Mouse (Mus musculus) cerebellum, postnatal 36 days (tissue): ENCODE results near the gene Cntd1.
"Not testable (repeated sequence)": the region's sequence is repeated elsewhere in the genome, so short reads cannot be mapped to it uniquely, and the experiment has no call there.

Source experiments
- DNase-seq, 2 experiments: peaks; one replicate each; pipeline ENCODE4 v3.0.0; 2021 to 2022; ENCODE audit warnings: mixed read lengths in 2 of 2

Gene Cntd1

GRCm38 (mm10) chr11:101291231-101291630 is 12.4 kb downstream of the Cntd1 start:
- DNase-seq: no peak

GRCm38 (mm10) chr11:101295191-101295590 is 16.4 kb downstream of the Cntd1 start:
- no peak for DNase-seq

GRCm38 (mm10) chr11:101300881-101301280 is 22.1 kb downstream of the Cntd1 start:
- peak in 1 of 2 experiments; percentile 11 for DNase-seq

- no peak for DNase-seq
These were observed 22.6 kb downstream of the Cntd1 start for GRCm38 (mm10) chr11:101301299-101302003.

GRCm38 (mm10) chr11:101302004-101302798 is 23.4 kb downstream of the Cntd1 start, which contains the start of gene Becn1:
Becn1 (minus strand) TSS chr11:101302286.
- peak; percentile 98 for DNase-seq

GRCm38 (mm10) chr11:101307744-101308143 is 28.9 kb downstream of the Cntd1 start:
- no peak for DNase-seq

- no peak for DNase-seq
These were observed 32.3 kb downstream of the Cntd1 start for GRCm38 (mm10) chr11:101311083-101311482.

GRCm38 (mm10) chr11:101312150-101312549 is 33.3 kb downstream of the Cntd1 start:
- no peak for DNase-seq

GRCm38 (mm10) chr11:101314567-101314966 is 35.8 kb downstream of the Cntd1 start:
- DNase-seq: no peak

GRCm38 (mm10) chr11:101315082-101315650 is 36.4 kb downstream of the Cntd1 start:
- DNase-seq: no peak

GRCm38 (mm10) chr11:101315665-101316500 is 37.1 kb downstream of the Cntd1 start, which contains the start of gene Psme3:
Psme3 (plus strand) TSS chr11:101316213.
- DNase-seq: peak; percentile 92 to 95

- no peak for DNase-seq
These were observed 37.7 kb downstream of the Cntd1 start for GRCm38 (mm10) chr11:101316501-101316917.

GRCm38 (mm10) chr11:101323609-101324008 is 44.8 kb downstream of the Cntd1 start:
- peak; percentile 72 for DNase-seq

- no peak for DNase-seq
These were observed 46.0 kb downstream of the Cntd1 start, which contains the start of gene Aoc2 for GRCm38 (mm10) chr11:101324763-101325162. Aoc2 (plus strand) TSS chr11:101325063.

- not testable (repeated sequence) for DNase-seq
These were observed 46.4 kb downstream of the Cntd1 start for GRCm38 (mm10) chr11:101325201-101325600.

- no peak for DNase-seq
These were observed 47.3 kb downstream of the Cntd1 start for GRCm38 (mm10) chr11:101326147-101326546.

GRCm38 (mm10) chr11:101327311-101327710 is 48.5 kb downstream of the Cntd1 start:
- no peak for DNase-seq

GRCm38 (mm10) chr11:101328941-101329635 is 50.3 kb downstream of the Cntd1 start:
- no peak for DNase-seq

- no peak for DNase-seq
These were observed 51.6 kb downstream of the Cntd1 start, which contains the start of gene Aoc3 for GRCm38 (mm10) chr11:101330371-101330924. Aoc3 (plus strand) TSS chr11:101330605.

GRCm38 (mm10) chr11:101330961-101331360 is 52.1 kb downstream of the Cntd1 start:
- DNase-seq: not testable (repeated sequence)

- no peak for DNase-seq
These were observed 53.7 kb downstream of the Cntd1 start for GRCm38 (mm10) chr11:101332537-101332936.
